Mouse (Mus musculus) gastrocnemius, postnatal 10 days (tissue): ENCODE measurements around the gene Prokr2. TPM values are rescaled to one million over a fixed set of nuclear protein-coding genes. Genes with fewer than 3 reads are reported as not detected.

Source experiments
- total RNA-seq, 2 experiments: library from RNA; stranded (reverse); gene quantifications; 2 replicates each; pipeline ENCODE4 v1.2.3; 2021

The Prokr2 gene
- total RNA-seq, 2 experiments from 2014 or later, result not detected

Other genes starting within 250 kb of the Prokr2 start
- gene Slc23a2, start 240.3 kb downstream of the Prokr2 start, total RNA-seq, result 10 to 100 TPM in 1 of 2 experiments, 1 to 10 TPM in 1; 7.9 to 13.7 TPM
- gene Tmem230, start 137.6 kb downstream of the Prokr2 start, total RNA-seq, result 10 to 100 TPM; 21.6 to 26.9 TPM
- gene Pcna, start 132.1 kb downstream of the Prokr2 start, total RNA-seq, result 10 to 100 TPM; 42.2 to 50.7 TPM
- gene Cds2, start 122.3 kb downstream of the Prokr2 start, total RNA-seq, result 10 to 100 TPM; 21.7 to 25.4 TPM
- 10 to 100 TPM; 72.0 to 72.4 TPM for gene Gpcpd1, start 202.3 kb upstream of the Prokr2 start, total RNA-seq